In the genomic region with DNA sequence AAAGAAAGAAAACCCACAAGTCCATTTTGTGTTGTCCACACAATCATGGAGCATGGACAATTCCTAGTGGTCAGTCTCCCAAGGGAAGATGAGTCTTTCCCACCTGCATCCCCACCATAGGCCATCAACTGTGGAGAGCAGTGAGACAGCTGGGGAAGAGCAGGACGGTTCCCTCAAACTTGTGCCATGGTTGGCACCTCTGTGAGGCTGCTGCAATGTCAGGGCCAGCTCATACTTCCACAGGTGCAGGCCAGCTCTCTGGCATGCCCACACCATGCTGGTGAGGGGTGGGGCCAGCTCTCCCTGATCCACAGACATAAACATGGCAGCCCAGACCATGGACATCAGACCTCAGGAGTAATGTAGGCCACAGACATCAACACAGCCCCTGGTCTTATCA, we compare ENCODE assay signal across 20 mouse cellular contexts. TPM values are rescaled to one million over a fixed set of nuclear protein-coding genes. Genes with fewer than 3 reads are reported as not detected.
"Had no signal": no experiment of that assay in that cellular context is flagged by ENCODE, and none has a peak within 500 bp of the region (broad histone marks: within the 10 kb centered on the region; RNA-seq: fewer than 3 reads in every experiment).

No protein-coding gene starts in this region.

- H3K9me3 ChIP-seq: lung, embryonic 15.5 days; midbrain, embryonic 12.5 days; neural tube, embryonic 12.5 days; stomach, embryonic 15.5 days had no signal

- H3K36me3 ChIP-seq: lung, embryonic 15.5 days; midbrain, embryonic 12.5 days; neural tube, embryonic 12.5 days; stomach, embryonic 15.5 days had no signal

- H3K4me2 ChIP-seq: lung, embryonic 15.5 days; midbrain, embryonic 12.5 days; neural tube, embryonic 12.5 days; stomach, embryonic 15.5 days had no signal

- H3K27me3 ChIP-seq: lung, embryonic 15.5 days; midbrain, embryonic 12.5 days; neural tube, embryonic 12.5 days; stomach, embryonic 15.5 days had no signal

- H3K4me1 ChIP-seq: midbrain, embryonic 12.5 days; neural tube, embryonic 12.5 days had no signal

- H3K4me3 ChIP-seq: lung, embryonic 15.5 days; midbrain, embryonic 12.5 days; neural tube, embryonic 12.5 days; stomach, embryonic 15.5 days had no signal

- H3K27ac ChIP-seq: liver, embryonic 14.5 days; midbrain, embryonic 12.5 days; neural tube, embryonic 12.5 days; stomach, embryonic 15.5 days; stomach, postnatal 0 days had no signal

- H3K9ac ChIP-seq: liver, embryonic 14.5 days; lung, embryonic 15.5 days; midbrain, embryonic 12.5 days; neural tube, embryonic 12.5 days; stomach, embryonic 15.5 days had no signal

- ATAC-seq: lung, postnatal 0 days had no signal

- DNase-seq: lung, adult 2 months; lung, postnatal 14 days; lung, postnatal 36 days; midbrain, embryonic 14.5 days; right cerebral cortex, postnatal 14 days; thymus, adult 2 months had no signal

RNA-seq across cellular contexts. Expression of a gene that starts 45.6 kb away (rescaled TPM):
- total RNA-seq: megakaryocyte progenitor cell, adult 5-6 weeks; midbrain, postnatal 0 days; monocyte, adult 5-6 weeks; neutrophil, adult 5-6 weeks had no signal
- polyA plus RNA-seq: lung, adult 2 months; macrophage; midbrain, embryonic 14.5 days; midbrain, postnatal 0 days; neural tube, embryonic 14.5 days; stomach, embryonic 15.5 days; thymus, adult 2 months; urinary bladder, adult 2 months had no signal
